Mouse (Mus musculus): ENCODE measurements around the gene Hist1h3f.
"Not testable (repeated sequence)": the region's sequence is repeated elsewhere in the genome, so short reads cannot be mapped to it uniquely, and the experiment has no call there.

The Hist1h3f gene

DNA sequence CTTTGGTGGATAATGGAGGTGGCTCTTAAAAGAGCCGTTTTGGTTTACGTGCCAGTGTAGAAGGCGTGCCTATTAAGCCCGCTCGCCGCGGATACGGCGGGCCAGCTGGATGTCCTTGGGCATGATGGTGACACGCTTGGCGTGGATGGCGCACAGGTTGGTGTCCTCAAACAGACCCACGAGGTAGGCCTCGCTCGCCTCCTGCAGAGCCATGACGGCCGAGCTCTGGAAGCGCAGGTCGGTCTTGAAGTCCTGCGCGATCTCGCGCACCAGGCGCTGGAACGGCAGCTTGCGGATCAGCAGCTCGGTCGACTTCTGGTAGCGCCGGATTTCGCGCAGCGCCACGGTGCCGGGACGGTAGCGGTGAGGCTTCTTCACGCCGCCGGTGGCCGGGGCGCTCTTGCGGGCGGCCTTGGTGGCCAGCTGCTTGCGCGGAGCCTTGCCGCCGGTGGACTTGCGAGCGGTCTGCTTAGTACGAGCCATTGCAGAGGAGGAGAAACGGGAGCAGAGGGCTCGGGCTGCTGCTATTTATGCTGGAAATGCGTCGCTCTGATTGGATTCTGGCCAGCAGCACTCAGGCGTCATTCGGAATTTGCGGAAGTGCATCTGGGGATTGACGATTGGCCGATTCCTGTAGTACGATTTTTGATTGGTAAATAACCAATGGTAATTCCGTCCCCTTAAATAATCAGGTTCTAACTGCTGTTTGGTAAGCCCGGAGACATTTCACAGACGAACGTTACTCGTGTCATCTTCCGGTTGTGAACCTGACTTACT, 18.2 kb downstream of the Hist1h3f start, which contains the start of gene Hist1h3e:
Gene Hist1h3e (minus strand): TSS at position 487 of the 777 bp plus-strand sequence.
- DNase-seq (ENCODE audit: low spot score in 2 of 2): peak; percentile 97 to 98

DNA sequence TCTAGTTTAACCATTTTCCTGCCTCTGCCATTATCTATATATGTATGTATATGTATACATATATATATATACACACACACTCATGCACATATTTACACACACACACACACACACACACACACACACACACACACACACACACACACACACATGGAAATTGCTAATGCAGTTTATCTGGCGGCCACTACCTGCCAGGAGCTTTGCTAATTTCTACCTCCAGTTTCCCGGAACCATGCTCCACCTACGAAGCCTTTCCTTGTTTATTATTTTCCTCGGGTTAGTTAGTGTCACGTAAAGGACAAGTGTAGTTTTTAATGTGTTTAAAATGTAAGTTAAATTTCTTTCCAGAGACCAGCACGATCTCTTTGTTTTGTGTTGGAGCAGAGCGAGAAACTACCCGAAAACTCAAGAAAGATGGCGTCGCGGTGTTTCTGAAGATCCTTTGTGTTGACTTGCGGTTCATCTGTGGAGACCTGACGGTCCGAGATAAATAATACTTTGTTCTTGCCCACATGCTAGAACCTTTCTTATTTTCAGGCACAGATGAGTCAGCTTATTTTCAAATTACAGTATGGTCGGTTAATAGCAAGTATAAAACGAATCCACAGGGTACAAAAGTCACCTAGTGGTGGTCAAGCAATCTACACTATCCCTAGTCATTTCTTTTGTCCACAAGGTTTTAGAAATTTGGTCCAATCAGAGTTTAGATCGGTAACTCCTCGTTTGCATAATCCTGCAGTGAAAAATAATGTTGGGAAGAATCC, 19.0 kb downstream of the Hist1h3f start:
- DNase-seq (ENCODE audit: low spot score in 2 of 2): peak; percentile 48 to 63

DNA sequence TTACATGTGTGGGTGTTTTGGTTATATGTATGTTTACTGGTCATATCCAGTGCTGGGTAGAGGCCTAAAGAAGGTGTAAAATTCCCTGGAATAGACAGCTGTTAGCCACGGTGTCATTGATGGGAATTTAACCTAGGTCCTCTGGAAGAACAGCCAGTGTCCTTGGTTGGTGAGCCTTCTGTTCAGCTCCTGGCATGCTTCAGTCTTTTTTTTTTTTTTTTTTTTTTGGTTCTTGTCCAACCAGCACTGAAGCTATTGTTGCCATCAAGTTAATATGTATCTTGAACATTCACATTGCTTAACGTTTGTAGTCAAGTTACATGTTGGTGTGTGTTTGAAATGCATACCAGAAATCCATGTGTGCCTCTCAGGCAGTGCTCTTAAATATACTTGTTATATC, 20.6 kb downstream of the Hist1h3f start:
- no peak for DNase-seq (ENCODE audit: low spot score in 2 of 2)

DNA sequence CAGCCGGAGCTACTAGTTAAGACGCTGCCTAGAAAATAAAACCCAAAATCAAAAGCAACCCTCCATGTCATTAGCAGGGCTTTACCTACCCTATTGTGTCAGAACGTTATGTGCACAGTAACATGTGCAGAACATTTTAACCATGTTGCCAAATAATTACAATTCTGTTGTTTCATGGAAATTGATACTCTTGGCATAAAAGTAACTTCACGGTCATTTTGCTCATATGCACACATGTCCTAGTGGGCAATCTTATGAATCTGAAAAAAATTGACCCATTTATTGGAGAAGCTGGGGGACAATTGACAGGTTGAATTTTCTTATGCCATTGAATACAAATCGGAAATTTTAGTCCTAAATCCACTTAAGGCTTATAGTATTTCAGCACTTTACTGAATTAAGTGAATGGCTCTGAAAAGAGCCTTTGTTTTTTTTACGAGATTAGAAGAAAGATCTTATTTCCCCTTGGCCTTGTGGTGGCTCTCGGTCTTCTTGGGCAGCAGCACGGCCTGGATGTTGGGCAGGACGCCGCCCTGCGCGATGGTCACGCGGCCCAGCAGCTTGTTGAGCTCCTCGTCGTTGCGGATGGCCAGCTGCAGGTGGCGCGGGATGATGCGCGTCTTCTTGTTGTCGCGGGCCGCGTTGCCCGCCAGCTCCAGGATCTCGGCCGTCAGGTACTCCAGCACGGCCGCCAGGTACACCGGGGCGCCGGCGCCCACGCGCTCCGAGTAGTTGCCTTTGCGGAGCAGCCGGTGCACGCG, 26.6 kb downstream of the Hist1h3f start:
- not testable (repeated sequence) for DNase-seq (ENCODE audit: low spot score in 2 of 2)

DNA sequence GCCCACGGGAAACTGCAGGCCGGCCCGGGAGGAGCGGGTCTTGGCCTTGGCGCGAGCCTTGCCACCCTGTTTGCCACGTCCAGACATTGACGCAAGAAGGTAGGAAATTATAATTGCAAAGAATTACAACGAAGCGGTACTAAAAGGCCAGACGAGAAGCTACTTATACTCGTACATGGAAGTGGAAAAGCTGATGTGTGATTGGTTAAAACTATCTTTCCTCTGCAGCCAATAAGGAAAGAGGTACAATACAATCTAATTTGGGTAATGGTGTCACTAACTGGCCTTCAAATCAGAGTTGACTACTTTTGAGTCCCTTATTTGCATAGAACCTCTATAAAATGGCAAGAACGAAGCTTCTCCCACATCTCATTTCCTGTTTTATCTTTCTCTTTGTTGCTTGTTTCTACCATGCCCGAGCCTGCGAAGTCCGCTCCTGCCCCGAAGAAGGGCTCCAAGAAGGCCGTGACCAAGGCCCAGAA, 27.2 kb downstream of the Hist1h3f start, which contains the start of the genes Hist1h2ae and Hist1h2bg:
Gene Hist1h2ae (minus strand): TSS at position 199 of the 482 bp plus-strand sequence.
Gene Hist1h2bg (plus strand): TSS at position 375 of the 482 bp plus-strand sequence.
- peak; percentile 69 to 82 for DNase-seq (ENCODE audit: low spot score in 2 of 2)

DNA sequence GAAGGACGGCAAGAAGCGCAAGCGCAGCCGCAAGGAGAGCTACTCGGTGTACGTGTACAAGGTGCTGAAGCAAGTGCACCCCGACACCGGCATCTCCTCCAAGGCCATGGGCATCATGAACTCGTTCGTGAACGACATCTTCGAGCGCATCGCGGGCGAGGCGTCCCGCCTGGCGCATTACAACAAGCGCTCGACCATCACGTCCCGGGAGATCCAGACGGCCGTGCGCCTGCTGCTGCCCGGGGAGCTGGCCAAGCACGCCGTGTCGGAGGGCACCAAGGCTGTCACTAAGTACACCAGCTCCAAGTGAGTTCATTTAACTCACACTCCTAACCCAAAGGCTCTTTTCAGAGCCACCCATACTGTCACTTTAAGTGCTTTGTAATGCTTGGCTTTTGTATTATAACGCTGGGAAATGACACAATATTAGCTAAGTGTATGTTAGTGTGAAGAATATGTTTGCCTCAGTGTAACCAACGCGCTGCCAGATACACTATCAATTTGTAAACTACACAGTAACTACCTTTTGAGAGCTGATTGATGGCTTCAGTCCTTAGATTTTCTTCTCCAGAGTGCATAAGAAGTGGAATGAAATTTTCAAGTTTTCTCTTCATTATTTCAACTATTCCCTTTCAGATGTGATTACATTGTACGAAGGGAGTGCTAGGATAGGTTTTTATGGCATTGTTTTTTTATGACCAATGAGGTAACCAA, 27.8 kb downstream of the Hist1h3f start:
- not testable (repeated sequence) for DNase-seq (ENCODE audit: low spot score in 2 of 2)

DNA sequence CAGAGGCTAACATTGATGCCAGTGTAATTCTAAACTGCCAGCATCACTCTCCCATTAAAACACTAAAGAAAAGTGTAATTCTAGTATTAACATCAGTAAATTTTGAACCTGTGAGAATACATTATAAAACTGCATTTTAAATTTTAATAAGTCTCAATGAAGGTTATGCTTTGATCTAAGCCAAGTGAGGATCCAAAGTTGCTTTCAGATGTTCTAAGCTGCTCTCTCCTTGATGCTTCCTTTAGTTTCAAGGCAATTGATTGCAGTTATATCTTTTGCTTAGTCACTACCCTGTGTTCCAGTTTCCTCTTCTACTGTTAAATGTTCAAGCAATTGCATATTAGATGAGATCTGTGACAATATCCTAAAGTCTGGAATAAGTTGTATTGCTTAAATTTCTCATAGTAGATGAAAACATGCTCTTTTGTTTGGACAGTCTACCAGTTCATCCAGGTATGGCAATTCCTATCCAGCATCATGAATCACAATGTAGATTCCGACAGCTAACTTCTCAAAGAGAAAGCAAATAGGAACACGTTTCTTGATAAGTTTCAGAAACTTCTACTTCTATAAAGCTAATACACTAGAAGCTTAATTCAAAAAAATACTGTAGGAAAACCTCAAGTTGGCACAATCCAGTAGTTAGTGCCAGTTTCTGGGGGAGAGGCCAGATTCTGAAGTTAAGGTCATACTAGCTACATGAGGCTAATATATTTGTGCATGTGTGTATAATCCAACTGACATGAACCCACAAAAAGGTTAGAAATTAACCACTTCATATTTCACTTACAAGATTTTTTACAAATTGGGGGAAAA, 28.6 kb downstream of the Hist1h3f start:
- no peak for DNase-seq (ENCODE audit: low spot score in 2 of 2)

DNA sequence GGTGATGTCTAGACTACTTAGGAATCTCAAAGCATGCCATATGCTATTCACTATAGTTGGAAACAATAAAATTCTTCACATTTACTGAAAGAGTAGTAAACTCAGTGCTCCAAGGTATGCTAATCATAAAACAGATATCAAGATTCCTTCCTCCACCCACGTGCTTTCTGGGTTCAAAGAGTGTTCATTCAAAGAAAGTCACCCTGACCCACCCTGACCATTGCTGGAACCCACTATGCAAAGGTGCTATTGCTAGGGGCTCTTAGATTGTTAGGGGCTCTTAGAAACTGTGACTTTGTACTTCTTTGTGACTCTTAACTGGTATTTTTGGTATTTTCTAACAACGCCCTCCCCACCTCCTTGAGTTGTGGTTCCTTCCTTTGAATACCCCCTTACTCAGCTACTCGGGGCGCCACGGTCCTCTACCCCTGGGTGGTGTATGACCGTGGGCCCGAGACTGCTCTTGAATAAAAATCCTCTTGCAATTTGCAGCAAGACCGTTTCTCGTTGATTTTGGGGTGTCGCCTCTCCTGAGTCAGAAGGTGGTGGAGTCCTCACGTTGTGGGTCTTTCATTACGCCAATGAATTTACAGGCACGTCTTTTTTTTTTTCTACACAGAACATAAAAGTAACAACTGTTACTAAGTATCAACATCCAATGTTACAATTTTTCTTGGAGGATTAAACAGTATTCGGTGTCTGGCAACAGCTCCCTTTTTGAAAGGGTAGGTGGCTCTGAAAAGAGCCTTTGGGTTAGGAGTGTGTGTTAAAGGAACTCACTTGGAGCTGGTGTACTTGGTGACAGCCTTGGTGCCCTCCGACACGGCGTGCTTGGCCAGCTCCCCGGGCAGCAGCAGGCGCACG, 29.4 kb downstream of the Hist1h3f start:
- DNase-seq (ENCODE audit: low spot score in 2 of 2): not testable (repeated sequence)

DNA sequence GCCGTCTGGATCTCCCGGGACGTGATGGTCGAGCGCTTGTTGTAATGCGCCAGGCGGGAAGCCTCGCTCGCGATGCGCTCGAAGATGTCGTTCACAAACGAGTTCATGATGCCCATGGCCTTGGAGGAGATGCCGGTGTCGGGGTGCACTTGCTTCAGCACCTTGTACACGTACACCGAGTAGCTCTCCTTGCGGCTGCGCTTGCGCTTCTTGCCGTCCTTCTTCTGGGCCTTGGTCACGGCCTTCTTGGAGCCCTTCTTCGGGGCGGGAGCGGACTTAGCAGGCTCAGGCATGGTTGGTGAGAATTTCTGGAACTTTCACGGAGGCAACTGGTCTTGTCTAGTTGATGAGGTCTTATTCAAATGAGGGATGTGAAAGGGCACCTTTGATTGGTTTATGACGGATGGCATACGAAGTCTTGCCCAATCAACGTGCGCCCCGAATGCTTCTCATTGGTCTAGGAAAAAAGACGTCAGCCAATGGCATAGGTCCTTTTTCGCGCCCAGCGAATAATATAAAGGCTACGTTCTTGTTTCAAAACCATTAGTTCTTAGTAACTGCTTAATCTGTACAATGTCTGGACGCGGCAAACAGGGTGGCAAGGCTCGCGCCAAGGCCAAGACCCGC, 30.2 kb downstream of the Hist1h3f start, which contains the start of the genes Hist1h2bf and Hist1h2ad:
Gene Hist1h2bf (minus strand): TSS at position 299 of the 627 bp plus-strand sequence.
Gene Hist1h2ad (plus strand): TSS at position 484 of the 627 bp plus-strand sequence.
- DNase-seq (ENCODE audit: low spot score in 2 of 2): peak; percentile 96 to 98

DNA sequence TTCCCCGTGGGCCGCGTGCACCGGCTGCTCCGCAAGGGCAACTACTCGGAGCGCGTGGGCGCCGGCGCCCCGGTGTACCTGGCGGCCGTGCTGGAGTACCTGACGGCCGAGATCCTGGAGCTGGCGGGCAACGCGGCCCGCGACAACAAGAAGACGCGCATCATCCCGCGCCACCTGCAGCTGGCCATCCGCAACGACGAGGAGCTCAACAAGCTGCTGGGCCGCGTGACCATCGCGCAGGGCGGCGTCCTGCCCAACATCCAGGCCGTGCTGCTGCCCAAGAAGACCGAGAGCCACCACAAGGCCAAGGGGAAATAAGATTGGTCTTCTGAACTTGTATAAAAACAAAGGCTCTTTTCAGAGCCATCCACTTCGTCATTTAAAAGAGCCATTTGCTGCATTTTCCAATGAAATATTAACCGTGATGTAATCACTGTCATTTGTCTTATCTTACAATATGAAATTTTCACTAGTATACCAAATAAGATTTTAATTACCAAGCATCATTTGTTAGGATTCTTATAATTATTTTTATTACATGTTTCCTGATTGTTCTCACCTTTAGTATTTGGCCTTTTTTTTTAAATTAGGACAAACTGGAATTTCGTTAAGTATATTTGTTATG, 30.8 kb downstream of the Hist1h3f start:
- DNase-seq (ENCODE audit: low spot score in 2 of 2): not testable (repeated sequence)

DNA sequence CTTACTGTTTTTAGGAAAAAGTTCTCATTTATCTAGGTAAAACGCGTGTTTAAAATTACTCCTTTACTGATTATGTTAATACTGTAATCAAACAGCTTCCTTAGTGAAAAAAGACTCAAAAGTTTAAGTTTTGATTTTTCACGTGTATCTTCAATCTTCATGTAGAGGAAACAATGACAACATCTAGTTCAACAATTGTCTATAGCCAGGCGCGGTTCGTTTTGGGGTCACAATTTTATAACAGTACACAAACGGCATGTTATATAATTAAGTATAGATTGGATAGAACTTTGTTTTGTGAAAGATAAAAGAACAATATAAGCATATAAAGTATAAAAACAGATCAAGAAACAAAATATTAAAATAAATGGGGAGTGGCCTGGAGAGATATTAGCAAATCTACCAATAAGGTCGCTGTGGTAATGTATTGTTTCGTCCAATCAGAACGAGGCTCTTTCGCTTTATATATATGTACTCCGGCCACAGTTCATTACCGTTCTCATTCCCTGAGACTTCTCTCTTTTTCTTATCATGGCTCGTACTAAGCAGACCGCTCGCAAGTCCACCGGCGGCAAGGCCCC, 31.5 kb downstream of the Hist1h3f start, which contains the start of gene Hist1h3d:
Gene Hist1h3d (plus strand): TSS at position 493 of the 581 bp plus-strand sequence.
- peak; percentile 38 to 80 for DNase-seq (ENCODE audit: low spot score in 2 of 2)

DNA sequence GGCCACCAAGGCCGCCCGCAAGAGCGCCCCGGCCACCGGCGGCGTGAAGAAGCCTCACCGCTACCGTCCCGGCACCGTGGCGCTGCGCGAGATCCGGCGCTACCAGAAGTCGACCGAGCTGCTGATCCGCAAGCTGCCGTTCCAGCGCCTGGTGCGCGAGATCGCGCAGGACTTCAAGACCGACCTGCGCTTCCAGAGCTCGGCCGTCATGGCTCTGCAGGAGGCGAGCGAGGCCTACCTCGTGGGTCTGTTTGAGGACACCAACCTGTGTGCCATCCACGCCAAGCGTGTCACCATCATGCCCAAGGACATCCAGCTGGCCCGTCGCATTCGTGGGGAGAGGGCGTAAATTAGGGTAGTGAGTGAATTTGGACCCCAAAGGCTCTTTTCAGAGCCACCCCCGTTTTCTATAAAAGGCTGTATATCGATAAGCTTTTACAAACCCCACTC, 32.0 kb downstream of the Hist1h3f start:
- DNase-seq (ENCODE audit: low spot score in 2 of 2): not testable (repeated sequence)

DNA sequence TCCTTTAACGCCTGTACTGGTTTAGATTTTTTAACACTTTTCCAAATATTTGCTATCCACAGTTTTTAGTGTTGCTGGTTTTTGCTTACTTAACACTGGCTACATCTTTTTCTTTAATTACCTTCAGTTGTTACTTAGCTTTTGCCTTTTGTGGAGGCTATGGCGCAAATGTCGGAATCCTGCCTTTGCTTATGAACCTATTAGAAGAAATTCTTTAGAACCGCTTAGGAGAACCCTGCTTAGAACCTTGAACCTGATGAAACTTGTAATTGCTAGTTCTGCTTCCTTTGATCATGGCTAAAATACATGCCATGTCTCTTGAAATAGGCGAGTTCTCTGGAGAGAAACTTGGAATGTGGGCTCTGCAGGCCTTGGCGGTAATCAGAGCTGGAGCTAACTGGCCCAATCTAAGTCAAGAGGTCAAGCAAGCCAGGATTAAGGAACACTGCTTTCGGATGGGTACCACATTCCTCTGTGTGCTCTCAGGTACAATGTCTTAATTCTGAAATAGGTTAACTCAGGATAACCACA, 32.6 kb downstream of the Hist1h3f start:
- DNase-seq (ENCODE audit: low spot score in 2 of 2): no peak

DNA sequence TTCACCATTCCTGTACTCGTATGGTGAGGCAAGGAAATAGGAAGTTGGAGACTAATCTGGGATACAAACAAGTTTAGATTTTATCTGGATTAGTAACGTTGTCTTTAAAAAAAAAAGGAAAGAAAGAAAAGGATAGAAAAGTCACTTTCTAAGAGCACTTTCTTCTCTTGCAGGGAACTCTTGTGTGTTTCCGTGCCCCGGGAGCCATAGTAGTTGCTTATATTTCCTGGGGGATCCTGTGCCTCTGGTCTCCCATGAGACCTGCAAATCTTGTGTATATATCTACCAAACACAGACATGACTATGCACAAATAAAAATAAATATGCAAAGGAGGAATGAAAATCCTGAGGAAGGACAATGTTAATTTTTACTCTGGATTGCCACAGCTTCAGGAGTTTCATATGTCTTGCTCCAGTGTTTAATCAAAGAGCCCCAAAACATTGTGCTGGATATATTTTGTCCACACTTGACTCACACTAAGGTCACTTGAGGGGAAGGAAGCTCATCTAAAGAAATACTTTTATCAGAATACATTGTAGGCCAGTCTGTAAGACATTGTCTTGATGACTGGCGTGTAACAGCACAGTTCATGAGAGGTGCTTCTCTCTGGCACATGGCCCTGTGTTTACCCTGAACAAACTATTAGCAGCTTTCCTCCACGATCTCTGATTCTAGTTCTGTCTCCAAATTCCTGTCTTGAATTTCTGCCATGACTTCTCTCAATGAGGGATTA, 33.2 kb downstream of the Hist1h3f start:
- no peak for DNase-seq (ENCODE audit: low spot score in 2 of 2)

DNA sequence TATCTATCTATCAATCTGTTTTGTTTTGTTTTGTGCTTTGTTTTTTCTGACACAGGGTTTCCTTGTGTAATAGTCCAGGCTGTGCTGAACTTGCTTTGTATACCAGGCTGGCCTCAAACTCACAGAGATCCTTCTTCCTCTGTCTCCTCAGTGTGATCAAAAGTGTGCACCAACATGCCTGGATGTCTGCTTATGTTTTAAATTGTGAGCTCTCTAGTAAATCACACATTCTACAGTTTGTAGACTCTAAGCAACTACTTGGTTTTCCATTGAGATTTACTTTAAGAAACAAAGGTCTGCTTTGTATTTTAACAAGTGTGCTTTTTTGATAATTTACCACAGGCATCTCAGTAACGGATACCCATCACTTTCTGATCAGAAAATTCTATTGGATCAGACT, 34.0 kb downstream of the Hist1h3f start:
- DNase-seq (ENCODE audit: low spot score in 2 of 2): no peak

DNA sequence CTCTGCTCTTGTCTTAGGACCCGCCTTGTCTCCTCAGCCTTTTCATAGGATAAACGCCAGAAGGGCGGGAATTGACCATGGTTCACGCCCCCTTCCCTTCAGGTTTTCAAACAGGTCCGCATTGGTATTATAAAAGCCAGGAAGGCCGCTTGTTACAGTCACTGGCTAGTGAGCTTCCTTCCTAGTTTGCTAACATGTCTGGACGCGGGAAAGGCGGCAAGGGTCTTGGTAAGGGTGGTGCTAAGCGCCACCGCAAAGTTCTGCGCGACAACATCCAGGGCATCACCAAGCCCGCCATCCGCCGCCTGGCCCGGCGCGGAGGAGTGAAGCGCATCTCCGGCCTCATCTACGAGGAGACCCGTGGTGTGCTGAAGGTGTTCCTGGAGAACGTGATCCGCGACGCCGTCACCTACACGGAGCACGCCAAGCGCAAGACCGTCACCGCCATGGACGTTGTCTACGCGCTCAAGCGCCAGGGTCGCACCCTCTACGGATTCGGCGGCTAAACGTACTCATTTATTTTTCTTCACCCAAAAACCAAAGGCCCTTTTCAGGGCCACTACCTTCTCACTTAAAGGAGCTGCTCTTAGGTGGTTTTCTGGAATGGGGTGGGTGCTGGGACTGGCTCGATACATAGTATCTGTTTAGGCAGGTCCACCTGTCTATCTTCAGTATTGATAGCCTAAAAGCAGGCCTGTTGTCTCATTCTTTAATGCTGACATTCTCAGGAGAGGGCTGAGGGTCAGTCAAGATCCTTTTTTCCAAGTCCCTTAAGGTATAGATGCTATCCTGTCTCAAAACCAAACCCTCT, 37.8 kb downstream of the Hist1h3f start, which contains the start of gene Hist1h4d:
Gene Hist1h4d (plus strand): TSS at position 191 of the 811 bp plus-strand sequence.
- peak; percentile 98 to 99 for DNase-seq (ENCODE audit: low spot score in 2 of 2)

Data from right cerebral cortex, postnatal 10 days (tissue).